9 mouse cellular contexts compared by ENCODE assay signal in the genomic region with DNA sequence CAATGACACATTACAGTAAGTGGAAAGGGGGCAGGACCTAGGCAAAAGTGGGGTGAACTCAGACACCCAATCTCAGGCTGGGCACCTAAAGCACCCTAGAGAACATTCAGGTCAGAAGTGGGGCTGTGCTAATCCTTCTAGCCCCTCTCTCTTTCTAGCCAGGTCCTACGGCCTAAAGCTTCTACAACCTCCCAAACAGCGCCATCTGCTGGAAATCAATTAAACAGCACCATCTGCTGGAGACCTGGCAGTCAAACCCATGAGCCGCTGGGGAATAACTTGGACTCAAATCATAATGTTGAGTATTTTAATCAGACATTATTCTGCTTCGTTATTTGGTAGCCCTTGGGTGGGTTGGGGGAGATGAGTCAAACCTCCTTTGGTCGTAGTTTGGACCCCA.
A peak's percentile ranks its signal among the peaks of the same experiment; 100 is the strongest.
DNase-seq lines count a peak whose midpoint lies in the region; ATAC-seq and TF ChIP-seq lines count a peak whose summit lies in the region.
"Had no signal": no experiment of that assay in that cellular context is flagged by ENCODE, and none has a peak within 500 bp of the region (broad histone marks: within the 10 kb centered on the region; RNA-seq: fewer than 3 reads in every experiment).

No protein-coding gene starts in this region.

- no peaks in the 10 kb centered on the region for H3K9me3 ChIP-seq in forebrain, embryonic 14.5 days (replicated peaks; ENCODE audit: control insufficient read depth, low read length)
- H3K9me3 ChIP-seq in forebrain, embryonic 12.5 days, result no peaks in the 10 kb centered on the region
- H3K9me3 ChIP-seq in midbrain, embryonic 11.5 days (ENCODE audit: control insufficient read depth, low read length), result no peaks in the 10 kb centered on the region
- H3K9me3 ChIP-seq in midbrain, embryonic 15.5 days, result no peaks in the 10 kb centered on the region
- H3K9me3 ChIP-seq in liver, embryonic 14.5 days (ENCODE audit: control insufficient read depth, low read length), result no peaks in the 10 kb centered on the region
- H3K9me3 ChIP-seq: neural tube, embryonic 12.5 days had no signal

- H3K9ac ChIP-seq in forebrain, embryonic 14.5 days (ENCODE audit: low read length), result no peak overlapping the region
- no peak overlapping the region for H3K9ac ChIP-seq in forebrain, embryonic 12.5 days
- H3K9ac ChIP-seq in midbrain, embryonic 11.5 days (ENCODE audit: low read length), result no peak overlapping the region
- no peak overlapping the region for H3K9ac ChIP-seq in midbrain, embryonic 15.5 days
- H3K9ac ChIP-seq in liver, embryonic 14.5 days (replicated peaks), result no peak overlapping the region
- H3K9ac ChIP-seq: neural tube, embryonic 12.5 days had no signal

- no peak for ATAC-seq in forebrain, embryonic 14.5 days
- ATAC-seq in forebrain, embryonic 12.5 days (ENCODE audit: low FRiP score), result no peak
- no peak for ATAC-seq in midbrain, embryonic 11.5 days (ENCODE audit: low FRiP score)
- no peak for ATAC-seq in midbrain, embryonic 15.5 days (replicated peaks)
- ATAC-seq in liver, embryonic 14.5 days (ENCODE audit: insufficient read depth), result no peak

- no peak for TF ChIP-seq EP300 in liver, embryonic 14.5 days (IDR thresholded peaks at IDR 0.05; ENCODE audit: low read depth)

- H3K4me3 ChIP-seq in forebrain, embryonic 14.5 days (ENCODE audit: low read depth, low read length), result no peak overlapping the region
- H3K4me3 ChIP-seq in forebrain, embryonic 12.5 days (replicated peaks), result no peak overlapping the region
- no peak overlapping the region for H3K4me3 ChIP-seq in midbrain, embryonic 11.5 days (ENCODE audit: low read depth, low read length)
- H3K4me3 ChIP-seq in midbrain, embryonic 15.5 days, result no peak overlapping the region
- no peak overlapping the region for H3K4me3 ChIP-seq in liver, embryonic 14.5 days (ENCODE audit: insufficient read depth in 1 of 2, low read depth in 2 of 2, low read length in 2 of 2)
- H3K4me3 ChIP-seq: neural tube, embryonic 12.5 days had no signal

- DNase-seq in forebrain, embryonic 14.5 days (ENCODE audit: low spot score), result peak; percentile 65
- DNase-seq in midbrain, embryonic 11.5 days (ENCODE audit: low spot score, missing footprints), result peak; percentile 92
- peak; percentile 49 for DNase-seq in adrenal gland, postnatal 25 days
- DNase-seq in forelimb bud, embryonic 11.5 days (ENCODE audit: low read depth, low spot score), result peak; percentile 63
- peak in 1 of 3 experiments; percentile 4 for DNase-seq in liver, embryonic 14.5 days (ENCODE audit: low read depth in 3 of 3, low spot score in 3 of 3)
- peak; percentile 56 for DNase-seq in testis, postnatal 14 days (ENCODE audit: low spot score)

- H3K4me1 ChIP-seq in forebrain, embryonic 14.5 days (ENCODE audit: control insufficient read depth, insufficient read depth, low read length), result 0 out of 2 replicates have a peak, but pooled peaks cover 2% of the 10 kb centered on the region
- H3K4me1 ChIP-seq in forebrain, embryonic 12.5 days, result peaks cover 18% of the 10 kb centered on the region
- H3K4me1 ChIP-seq in midbrain, embryonic 11.5 days (ENCODE audit: control insufficient read depth, insufficient read depth, low read length), result peaks cover 6% of the 10 kb centered on the region
- peaks cover 20% of the 10 kb centered on the region for H3K4me1 ChIP-seq in midbrain, embryonic 15.5 days
- no peaks in the 10 kb centered on the region for H3K4me1 ChIP-seq in liver, embryonic 14.5 days (replicated peaks; ENCODE audit: control insufficient read depth in 2 of 2, insufficient read depth in 2 of 2, low read length in 1 of 2)
- H3K4me1 ChIP-seq: neural tube, embryonic 12.5 days had no signal

- WGBS in forebrain, embryonic 14.5 days, result 18% methylated on average over 5 of the region's 5 CpGs
- 16% methylated on average over 5 of the region's 5 CpGs for WGBS in forebrain, embryonic 12.5 days
- WGBS in midbrain, embryonic 11.5 days, result 22% methylated on average over 5 of the region's 5 CpGs
- 19% methylated on average over 5 of the region's 5 CpGs for WGBS in midbrain, embryonic 15.5 days
- WGBS in liver, embryonic 14.5 days (ENCODE audit: insufficient replicate concordance), result 20% methylated on average over 5 of the region's 5 CpGs

- TF ChIP-seq CTCF in liver, embryonic 14.5 days (IDR thresholded peaks at IDR 0.05; ENCODE audit: low read depth), result peak; percentile 74

- no peaks in the 10 kb centered on the region for H3K36me3 ChIP-seq in forebrain, embryonic 14.5 days (ENCODE audit: control insufficient read depth, insufficient read depth, low read length)
- H3K36me3 ChIP-seq in forebrain, embryonic 12.5 days (replicated peaks), result no peaks in the 10 kb centered on the region
- H3K36me3 ChIP-seq in midbrain, embryonic 11.5 days (ENCODE audit: control insufficient read depth, insufficient read depth, low read length), result no peaks in the 10 kb centered on the region
- H3K36me3 ChIP-seq in midbrain, embryonic 15.5 days (replicated peaks), result no peaks in the 10 kb centered on the region
- H3K36me3 ChIP-seq in liver, embryonic 14.5 days (replicated peaks; ENCODE audit: control insufficient read depth, insufficient read depth, low read depth), result no peaks in the 10 kb centered on the region
- H3K36me3 ChIP-seq: neural tube, embryonic 12.5 days had no signal

- no peak overlapping the region for H3K4me2 ChIP-seq in forebrain, embryonic 14.5 days (ENCODE audit: low read length)
- H3K4me2 ChIP-seq in forebrain, embryonic 12.5 days, result no peak overlapping the region
- H3K4me2 ChIP-seq in midbrain, embryonic 11.5 days, result no peak overlapping the region
- no peak overlapping the region for H3K4me2 ChIP-seq in midbrain, embryonic 15.5 days
- no peak overlapping the region for H3K4me2 ChIP-seq in liver, embryonic 14.5 days (ENCODE audit: low read depth)
- H3K4me2 ChIP-seq: neural tube, embryonic 12.5 days had no signal

- no peaks in the 10 kb centered on the region for H3K27me3 ChIP-seq in forebrain, embryonic 14.5 days (replicated peaks; ENCODE audit: control insufficient read depth, insufficient read depth, low read length)
- peaks cover 17% of the 10 kb centered on the region for H3K27me3 ChIP-seq in forebrain, embryonic 12.5 days
- no peaks in the 10 kb centered on the region; the same call in 1 of the 2 replicates for H3K27me3 ChIP-seq in midbrain, embryonic 11.5 days (ENCODE audit: control insufficient read depth, insufficient read depth, low read length)
- no peaks in the 10 kb centered on the region; the same call in 1 of the 2 replicates for H3K27me3 ChIP-seq in midbrain, embryonic 15.5 days (replicated peaks)
- H3K27me3 ChIP-seq in liver, embryonic 14.5 days (ENCODE audit: control insufficient read depth, insufficient read depth, low read length), result no peaks in the 10 kb centered on the region

- no peak overlapping the region for H3K27ac ChIP-seq in forebrain, embryonic 14.5 days (ENCODE audit: low read depth, low read length)
- H3K27ac ChIP-seq in forebrain, embryonic 12.5 days, result no peak overlapping the region
- H3K27ac ChIP-seq in midbrain, embryonic 11.5 days (ENCODE audit: low read depth, low read length), result no peak overlapping the region
- no peak overlapping the region for H3K27ac ChIP-seq in midbrain, embryonic 15.5 days
- no peak overlapping the region for H3K27ac ChIP-seq in liver, embryonic 14.5 days
- H3K27ac ChIP-seq: neural tube, embryonic 12.5 days had no signal
